25 mouse cellular contexts compared by ENCODE assay signal in the genomic region with DNA sequence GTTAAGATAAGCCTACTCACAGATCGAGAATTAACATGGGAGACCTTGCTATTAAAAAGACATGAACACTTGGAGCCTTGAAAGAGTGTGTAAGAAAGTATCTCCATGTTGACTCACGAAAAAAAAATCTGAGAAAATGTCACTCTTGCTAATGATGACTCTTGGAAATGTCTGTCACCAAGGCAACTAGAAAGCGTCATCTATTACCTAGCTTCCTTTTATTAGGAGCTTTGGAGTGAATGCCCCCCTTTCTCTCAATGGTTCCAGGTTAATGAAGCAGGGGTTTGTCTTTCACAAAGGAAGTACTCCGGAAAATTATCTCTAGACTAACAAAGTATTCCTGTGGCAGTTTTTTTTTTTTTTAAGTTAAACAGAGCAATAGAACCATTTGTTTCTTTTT. TPM values are rescaled to one million over a fixed set of nuclear protein-coding genes. Genes with fewer than 3 reads are reported as not detected.
DNase-seq lines count a peak whose midpoint lies in the region; ATAC-seq and TF ChIP-seq lines count a peak whose summit lies in the region.
"Had no signal": no experiment of that assay in that cellular context is flagged by ENCODE, and none has a peak within 500 bp of the region (broad histone marks: within the 10 kb centered on the region; RNA-seq: fewer than 3 reads in every experiment).

No protein-coding gene starts in this region.

- peak; percentile 48 for DNase-seq in forebrain, postnatal 0 days
- DNase-seq in forebrain, embryonic 11.5 days (ENCODE audit: low spot score), result no peak
- DNase-seq in midbrain, embryonic 14.5 days, result peak; percentile 17
- peak; percentile 28 for DNase-seq in brain, embryonic 18.5 days (ENCODE audit: low read depth, low spot score)
- DNase-seq in heart, postnatal 36 days, result no peak
- DNase-seq in layer of hippocampus, adult 8-10 months (ENCODE audit: low spot score in 2 of 2), result no peak
- DNase-seq: adrenal gland, postnatal 14 days; cerebellum, adult 11 months; cerebellum, adult 8-10 months; cerebellum, postnatal 25 days; gastrocnemius, postnatal 36 days; heart, postnatal 10 days had no signal

- H3K36me3 ChIP-seq in forebrain, postnatal 0 days (ENCODE audit: insufficient read depth), result no peaks in the 10 kb centered on the region
- H3K36me3 ChIP-seq in forebrain, embryonic 11.5 days (ENCODE audit: control insufficient read depth, insufficient read depth, low read length), result no peaks in the 10 kb centered on the region
- no peaks in the 10 kb centered on the region for H3K36me3 ChIP-seq in midbrain, embryonic 14.5 days (ENCODE audit: control insufficient read depth, insufficient read depth, low read length)
- H3K36me3 ChIP-seq in midbrain, embryonic 16.5 days (ENCODE audit: control insufficient read depth, insufficient read depth, low read length), result no peaks in the 10 kb centered on the region
- H3K36me3 ChIP-seq: embryonic facial prominence, embryonic 12.5 days; forebrain, embryonic 12.5 days had no signal

- H3K27me3 ChIP-seq in forebrain, postnatal 0 days (ENCODE audit: insufficient read depth, low read length), result no peaks in the 10 kb centered on the region
- no peaks in the 10 kb centered on the region for H3K27me3 ChIP-seq in forebrain, embryonic 11.5 days (ENCODE audit: control insufficient read depth, insufficient read depth, low read length)
- H3K27me3 ChIP-seq in midbrain, embryonic 14.5 days (ENCODE audit: control insufficient read depth, insufficient read depth, low read length), result no peaks in the 10 kb centered on the region
- H3K27me3 ChIP-seq in midbrain, embryonic 16.5 days (ENCODE audit: control insufficient read depth, insufficient read depth, low read depth, low read length), result no peaks in the 10 kb centered on the region
- H3K27me3 ChIP-seq: embryonic facial prominence, embryonic 12.5 days; forebrain, embryonic 12.5 days; Patski had no signal

- intact Hi-C loops in heart, postnatal 36 days (cut with DNase I), result no loop called here

- no peak overlapping the region for H3K4me2 ChIP-seq in forebrain, postnatal 0 days (ENCODE audit: low read depth)
- no peak overlapping the region for H3K4me2 ChIP-seq in forebrain, embryonic 11.5 days (ENCODE audit: low read depth, low read length, severe bottlenecking)
- H3K4me2 ChIP-seq in midbrain, embryonic 14.5 days (ENCODE audit: low read length), result no peak overlapping the region
- H3K4me2 ChIP-seq in midbrain, embryonic 16.5 days (ENCODE audit: low read length), result no peak overlapping the region
- H3K4me2 ChIP-seq: embryonic facial prominence, embryonic 12.5 days; forebrain, embryonic 12.5 days; hindbrain, embryonic 14.5 days had no signal

- peak; percentile 60; the same call in 1 of the 2 replicates for ATAC-seq in forebrain, postnatal 0 days
- ATAC-seq in forebrain, embryonic 11.5 days (replicated peaks; ENCODE audit: low FRiP score), result no peak
- no peak for ATAC-seq in midbrain, embryonic 14.5 days (ENCODE audit: low FRiP score, low TSS enrichment)
- no peak for ATAC-seq in midbrain, embryonic 16.5 days
- ATAC-seq: activated CD4-positive, CD25-positive, alpha-beta regulatory T cell, adult 4 months; Patski had no signal

- TF ChIP-seq CTCF in forebrain, postnatal 0 days (IDR thresholded peaks at IDR 0.05; ENCODE audit: low read depth), result no peak

- no peak overlapping the region for H3K4me3 ChIP-seq in forebrain, postnatal 0 days (ENCODE audit: low read depth, low read length)
- H3K4me3 ChIP-seq in forebrain, embryonic 11.5 days (ENCODE audit: low read depth, low read length), result no peak overlapping the region
- no peak overlapping the region for H3K4me3 ChIP-seq in midbrain, embryonic 14.5 days (replicated peaks; ENCODE audit: low read depth, low read length)
- H3K4me3 ChIP-seq in midbrain, embryonic 16.5 days (ENCODE audit: low read depth, low read length), result no peak overlapping the region
- H3K4me3 ChIP-seq: embryonic facial prominence, embryonic 12.5 days; forebrain, embryonic 12.5 days had no signal

- H3K9ac ChIP-seq in forebrain, postnatal 0 days, result no peak overlapping the region
- no peak overlapping the region for H3K9ac ChIP-seq in forebrain, embryonic 11.5 days (ENCODE audit: low read length)
- H3K9ac ChIP-seq in midbrain, embryonic 14.5 days (replicated peaks; ENCODE audit: low read length), result no peak overlapping the region
- no peak overlapping the region for H3K9ac ChIP-seq in midbrain, embryonic 16.5 days (ENCODE audit: low read depth, low read length)
- H3K9ac ChIP-seq: embryonic facial prominence, embryonic 12.5 days; forebrain, embryonic 12.5 days; hindbrain, embryonic 14.5 days had no signal

- WGBS in forebrain, postnatal 0 days, result 20% methylated on average over 4 of the region's 4 CpGs
- WGBS in forebrain, embryonic 11.5 days, result 51% methylated on average over 4 of the region's 4 CpGs
- 67% methylated on average over 4 of the region's 4 CpGs for WGBS in midbrain, embryonic 14.5 days
- 48% methylated on average over 4 of the region's 4 CpGs for WGBS in midbrain, embryonic 16.5 days

- H3K27ac ChIP-seq in forebrain, postnatal 0 days (ENCODE audit: low read depth, low read length), result no peak overlapping the region
- no peak overlapping the region for H3K27ac ChIP-seq in forebrain, embryonic 11.5 days (ENCODE audit: low read depth, low read length)
- no peak overlapping the region for H3K27ac ChIP-seq in midbrain, embryonic 14.5 days (replicated peaks; ENCODE audit: low read depth, low read length)
- no peak overlapping the region for H3K27ac ChIP-seq in midbrain, embryonic 16.5 days (ENCODE audit: low read length)
- H3K27ac ChIP-seq: embryonic facial prominence, embryonic 12.5 days; forebrain, embryonic 12.5 days; hindbrain, embryonic 14.5 days had no signal

- no peaks in the 10 kb centered on the region; the same call in 1 of the 2 replicates for H3K4me1 ChIP-seq in forebrain, postnatal 0 days (ENCODE audit: insufficient read depth)
- H3K4me1 ChIP-seq in forebrain, embryonic 11.5 days (replicated peaks; ENCODE audit: control insufficient read depth, insufficient read depth, low read length), result no peaks in the 10 kb centered on the region; the same call in 1 of the 2 replicates
- no peaks in the 10 kb centered on the region for H3K4me1 ChIP-seq in midbrain, embryonic 14.5 days (ENCODE audit: control insufficient read depth, insufficient read depth, low read length)
- H3K4me1 ChIP-seq in midbrain, embryonic 16.5 days (ENCODE audit: control insufficient read depth, insufficient read depth, low read length), result no peaks in the 10 kb centered on the region
- H3K4me1 ChIP-seq: embryonic facial prominence, embryonic 12.5 days had no signal

- H3K9me3 ChIP-seq in forebrain, postnatal 0 days (ENCODE audit: low read length), result no peaks in the 10 kb centered on the region
- no peaks in the 10 kb centered on the region for H3K9me3 ChIP-seq in forebrain, embryonic 11.5 days (ENCODE audit: control insufficient read depth, low read length)
- H3K9me3 ChIP-seq in midbrain, embryonic 14.5 days (ENCODE audit: control insufficient read depth, low read length), result no peaks in the 10 kb centered on the region
- H3K9me3 ChIP-seq in midbrain, embryonic 16.5 days (replicated peaks; ENCODE audit: control insufficient read depth, low read length, poor library complexity, severe bottlenecking), result no peaks in the 10 kb centered on the region
- H3K9me3 ChIP-seq: embryonic facial prominence, embryonic 12.5 days; forebrain, embryonic 12.5 days had no signal

RNA-seq across cellular contexts. Expression of gene Fbxl21, which starts 6.0 kb away (rescaled TPM):
- total RNA-seq in forebrain, postnatal 0 days (2014; rRNA removed), result 5.4 and 7.1 TPM in 2 replicates
- 3.4 and 4.3 TPM in 2 replicates for polyA plus RNA-seq in forebrain, postnatal 0 days (2015; fragmentation: Nextera tagmentation; extraction: Ambion mirVana)
- polyA plus RNA-seq in forebrain, embryonic 11.5 days (2014; fragmentation: Nextera tagmentation; extraction: Ambion mirVana), result 1.7 and 2.2 TPM in 2 replicates
- polyA plus RNA-seq in midbrain, embryonic 14.5 days (2014; fragmentation: Nextera tagmentation; extraction: Ambion mirVana), result 3.3 and 3.7 TPM in 2 replicates
- 3.2 and 3.3 TPM in 2 replicates for polyA plus RNA-seq in midbrain, embryonic 16.5 days (2015; fragmentation: Nextera tagmentation; extraction: Ambion mirVana)
- total RNA-seq in heart, postnatal 36 days (2021), result under 1 TPM; 0.58 to 0.60 TPM
- total RNA-seq in layer of hippocampus, adult 8-10 months (2022), result 10 to 100 TPM in 1 of 4 experiments, 1 to 10 TPM in 3; 6.4 to 10.3 (median 8.0) TPM
- total RNA-seq: MEL had no signal

RNA-seq across cellular contexts. Expression of gene Lect2, which starts 32.0 kb away (rescaled TPM):
- total RNA-seq in forebrain, postnatal 0 days (2014; rRNA removed), result not detected in 2 replicates
- not detected in 2 replicates for polyA plus RNA-seq in forebrain, postnatal 0 days (2015; fragmentation: Nextera tagmentation; extraction: Ambion mirVana)
- polyA plus RNA-seq in forebrain, embryonic 11.5 days (2014; fragmentation: Nextera tagmentation; extraction: Ambion mirVana), result not detected in 2 replicates
- not detected in 2 replicates for polyA plus RNA-seq in midbrain, embryonic 14.5 days (2014; fragmentation: Nextera tagmentation; extraction: Ambion mirVana)
- not detected in 2 replicates for polyA plus RNA-seq in midbrain, embryonic 16.5 days (2015; fragmentation: Nextera tagmentation; extraction: Ambion mirVana)
- total RNA-seq in heart, postnatal 36 days (2021), result not detected
- total RNA-seq in layer of hippocampus, adult 8-10 months (2022), result not detected
- total RNA-seq: adrenal gland, adult 18-20 months; gastrocnemius, adult 8-10 months; gastrocnemius, postnatal 36 days; heart, postnatal 10 days; hematopoietic stem cell, adult 5-6 weeks; MEL had no signal
- polyA plus RNA-seq: activated CD4-positive, CD25-positive, alpha-beta regulatory T cell, adult 4 months; C2C12; cortical plate, adult 2 months; embryonic facial prominence, embryonic 12.5 days; forebrain, embryonic 12.5 days; heart, embryonic 14.5 days; hindbrain, embryonic 14.5 days; Patski had no signal

RNA-seq across cellular contexts. Expression of gene Il9, which starts 34.3 kb away (rescaled TPM):
- total RNA-seq in forebrain, postnatal 0 days (2014; rRNA removed), result not detected in 2 replicates
- polyA plus RNA-seq in forebrain, postnatal 0 days (2015; fragmentation: Nextera tagmentation; extraction: Ambion mirVana), result not detected in 2 replicates
- polyA plus RNA-seq in forebrain, embryonic 11.5 days (2014; fragmentation: Nextera tagmentation; extraction: Ambion mirVana), result not detected in 2 replicates
- polyA plus RNA-seq in midbrain, embryonic 14.5 days (2014; fragmentation: Nextera tagmentation; extraction: Ambion mirVana), result not detected in 2 replicates
- polyA plus RNA-seq in midbrain, embryonic 16.5 days (2015; fragmentation: Nextera tagmentation; extraction: Ambion mirVana), result not detected in 2 replicates
- total RNA-seq in heart, postnatal 36 days (2021), result not detected
- total RNA-seq in layer of hippocampus, adult 8-10 months (2022), result not detected
- total RNA-seq: adrenal gland, adult 18-20 months; adrenal gland, postnatal 14 days; gastrocnemius, adult 8-10 months; gastrocnemius, postnatal 36 days; heart, postnatal 10 days; hematopoietic stem cell, adult 5-6 weeks; MEL had no signal
- polyA plus RNA-seq: activated CD4-positive, CD25-positive, alpha-beta regulatory T cell, adult 4 months; C2C12; cortical plate, adult 2 months; embryonic facial prominence, embryonic 12.5 days; forebrain, embryonic 12.5 days; heart, embryonic 14.5 days; hindbrain, embryonic 14.5 days; Patski had no signal

Comparison
In these comparisons a context has a peak if more than half of its experiments do, and no peak if none do; other contexts are left out.
1. DNase-seq: peak in forebrain, postnatal 0 days (single experiment), midbrain, embryonic 14.5 days (single experiment) and brain, embryonic 18.5 days (single experiment); none in forebrain, embryonic 11.5 days (single experiment), heart, postnatal 36 days (0 of 2) and layer of hippocampus, adult 8-10 months (0 of 2).